Mouse (Mus musculus): ENCODE measurements around the gene Ccdc57.

- TF ChIP-seq CTCF (conservative IDR thresholded peaks at IDR 0.05; ENCODE audit: insufficient read depth, insufficient read length, low read depth, low read length) (no peak), POLR2A (IDR thresholded peaks at IDR 0.05; ENCODE audit: low read depth, low read length) (no peak)
Observed at GRCm38 (mm10) chr11:120851582-120851981, 81.1 kb downstream of the Ccdc57 start.

Measured in kidney, adult 2 months (tissue).